Mouse (Mus musculus) lung, postnatal 36 days (tissue): Measurements from ENCODE around the gene 3110040M04Rik.

Experiments
- DNase-seq: peaks from one replicate; pipeline ENCODE4 v3.0.0; 2022; ENCODE audit warnings: mixed read lengths

3110040M04Rik gene

GRCm38 (mm10) chr1:151236141-151236930 lies 32.4 kb downstream of the 3110040M04Rik start:
- DNase-seq = peak; percentile 55

DNA sequence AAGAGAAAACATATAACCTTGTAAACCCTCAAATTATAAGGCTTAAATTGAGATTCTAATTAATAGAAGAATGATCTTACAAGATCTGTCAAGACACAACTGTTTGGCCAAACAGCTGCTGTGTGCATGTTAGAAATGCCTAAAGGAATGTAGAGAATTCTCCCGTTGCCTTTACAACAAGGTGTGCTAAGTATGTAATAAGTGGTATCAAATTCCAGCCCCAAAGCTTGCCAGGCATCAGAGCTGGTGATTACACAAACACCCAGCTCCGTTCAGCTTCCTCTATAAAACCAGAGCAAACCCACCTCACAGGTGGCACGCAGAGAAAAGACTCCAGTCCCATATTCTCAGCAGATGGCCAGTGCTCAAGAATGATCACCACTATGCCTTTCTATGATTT lies 33.9 kb downstream of the 3110040M04Rik start:
- peak; percentile 69 for DNase-seq

GRCm38 (mm10) chr1:151243332-151243731 lies 39.4 kb downstream of the 3110040M04Rik start:
- DNase-seq = peak; percentile 52

GRCm38 (mm10) chr1:151244013-151244412 lies 40.1 kb downstream of the 3110040M04Rik start:
- no peak for DNase-seq

GRCm38 (mm10) chr1:151244761-151245160 lies 40.8 kb downstream of the 3110040M04Rik start:
- peak; percentile 46 for DNase-seq

GRCm38 (mm10) chr1:151245165-151245564 lies 41.2 kb downstream of the 3110040M04Rik start:
- DNase-seq = peak; percentile 46

- DNase-seq = no peak
These were observed 41.9 kb downstream of the 3110040M04Rik start for GRCm38 (mm10) chr1:151245846-151246245.

GRCm38 (mm10) chr1:151250109-151250508 lies 46.2 kb downstream of the 3110040M04Rik start:
- DNase-seq = no peak

DNA sequence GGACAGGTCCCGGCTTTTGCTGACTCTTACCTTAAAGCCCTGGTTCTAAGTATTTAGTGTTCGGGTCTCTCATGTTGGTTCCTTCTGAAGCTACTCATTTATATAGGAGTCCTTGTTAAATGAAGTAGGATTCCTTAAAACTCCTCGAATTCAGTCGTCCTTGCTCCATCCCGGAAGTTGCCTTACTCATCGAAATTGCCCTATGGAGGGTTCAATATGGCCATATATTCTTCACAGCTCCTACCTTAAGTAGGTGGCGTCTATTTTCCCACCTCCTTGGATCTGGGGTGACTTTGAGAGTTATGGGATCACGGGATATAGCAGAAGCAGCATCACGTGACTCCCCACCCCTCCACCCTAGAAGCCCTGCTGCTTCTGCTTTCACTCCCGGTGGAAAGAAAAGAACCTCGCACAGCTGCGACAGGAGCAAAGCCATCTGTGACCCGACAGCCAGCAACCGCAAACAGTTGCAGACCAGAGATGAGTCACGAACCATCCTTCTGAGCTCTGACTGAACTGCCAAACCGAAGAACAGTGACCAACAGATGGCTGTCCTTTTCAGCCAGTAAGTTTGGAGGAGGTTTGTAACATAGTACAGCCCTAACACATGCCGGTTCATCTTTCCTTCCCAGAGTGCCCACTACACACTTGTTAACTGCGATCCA lies 46.7 kb downstream of the 3110040M04Rik start:
- DNase-seq = peak; percentile 83

- DNase-seq = no peak
These were observed 47.5 kb downstream of the 3110040M04Rik start for GRCm38 (mm10) chr1:151251194-151252010.
